Mouse (Mus musculus): ENCODE data around the gene Triap1. TPM values are rescaled to one million over a fixed set of nuclear protein-coding genes. Genes with fewer than 3 reads are reported as not detected.

The Triap1 gene
- polyA plus RNA-seq, 1 experiment from 2014 or later, result 60.0 TPM

DNA sequence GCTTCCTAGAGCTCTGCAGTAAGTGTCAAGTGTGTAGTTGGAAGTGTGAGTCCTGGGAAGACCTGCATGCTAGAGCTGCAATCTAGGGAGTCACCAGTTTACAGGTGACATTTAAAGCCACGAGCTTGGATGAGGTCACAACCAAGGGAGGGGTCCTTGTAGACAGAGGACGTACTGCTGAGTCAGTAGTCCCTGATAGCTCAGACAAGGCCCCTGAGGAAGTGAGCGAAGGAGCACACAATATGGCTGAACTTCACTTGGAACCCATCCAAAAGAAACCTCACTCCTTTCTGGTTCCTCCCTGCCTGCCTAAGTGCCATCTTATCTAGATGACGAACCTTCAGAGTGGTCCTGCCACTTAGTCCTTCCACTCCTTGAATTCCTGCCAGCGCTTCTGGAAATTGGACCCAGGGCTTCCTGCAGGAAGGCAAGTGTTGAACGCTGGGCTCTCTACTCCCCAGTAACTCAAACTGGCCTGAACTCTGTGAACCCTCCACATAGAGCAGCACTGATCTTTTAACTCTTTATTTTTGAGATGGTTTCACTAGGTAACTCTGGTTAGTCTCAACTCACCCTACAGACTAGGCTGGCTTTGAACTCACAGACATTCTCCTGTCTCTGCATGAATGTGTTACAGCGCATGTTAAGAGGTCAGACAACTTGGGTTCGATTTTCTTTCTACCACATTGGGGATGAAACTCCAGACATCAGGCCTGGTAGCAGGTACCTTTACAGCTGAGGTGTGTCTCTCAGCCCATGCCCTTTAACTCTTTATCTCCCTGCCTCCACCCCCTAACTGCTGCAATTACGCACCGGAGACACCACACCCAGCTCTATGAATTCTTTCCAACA is 28.0 kb upstream of the Triap1 start:
- H3K4me3 ChIP-seq (ENCODE audit: low read depth, low read length), result no peak overlapping the region
- no peaks in the 10 kb centered on the region for H3K36me3 ChIP-seq (ENCODE audit: control insufficient read depth, insufficient read depth, low read length)
- no peak overlapping the region for H3K9ac ChIP-seq (ENCODE audit: low read depth, low read length)
- H3K4me1 ChIP-seq (replicated peaks; ENCODE audit: control insufficient read depth, insufficient read depth, low read length), result peaks cover 9% of the 10 kb centered on the region; the same call in 1 of the 2 replicates
- H3K9me3 ChIP-seq (ENCODE audit: control insufficient read depth, low read length), result no peaks in the 10 kb centered on the region
- no peaks in the 10 kb centered on the region for H3K27me3 ChIP-seq (ENCODE audit: control insufficient read depth, insufficient read depth, low read length)
- H3K27ac ChIP-seq (ENCODE audit: low read depth, low read length), result no peak overlapping the region
- DNase-seq (ENCODE audit: low spot score) (no peak), ATAC-seq (ENCODE audit: low FRiP score) (no peak)
- H3K4me2 ChIP-seq (replicated peaks; ENCODE audit: low read depth, low read length), result no peak overlapping the region
- WGBS, result 78% methylated on average over 10 of the region's 10 CpGs

DNA sequence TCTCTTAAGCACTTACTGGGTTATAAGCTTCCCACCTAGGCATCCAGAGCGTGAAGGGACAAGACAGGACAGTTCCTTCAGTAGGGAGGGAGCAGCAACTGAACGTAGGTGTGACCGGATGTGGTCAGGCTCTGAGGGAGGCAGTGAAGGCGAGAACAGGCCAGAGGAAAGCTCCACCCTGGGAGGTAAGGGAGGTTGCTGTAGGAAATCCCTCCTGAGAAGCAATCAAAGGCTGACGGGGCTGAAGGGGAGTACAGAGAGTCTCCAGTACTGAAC is 27.4 kb upstream of the Triap1 start:
- ATAC-seq (ENCODE audit: low FRiP score), result no peak
- Histone ChIP-seq H3K4me2 (replicated peaks; ENCODE audit: low read depth, low read length) (no peak overlapping the region), H3K27me3 (ENCODE audit: control insufficient read depth, insufficient read depth, low read length) (no peaks in the 10 kb centered on the region), H3K4me1 (replicated peaks; ENCODE audit: control insufficient read depth, insufficient read depth, low read length) (peaks cover 9% of the 10 kb centered on the region; the same call in 1 of the 2 replicates), H3K36me3 (ENCODE audit: control insufficient read depth, insufficient read depth, low read length) (no peaks in the 10 kb centered on the region), H3K9ac (ENCODE audit: low read depth, low read length) (peak overlapping the region; percentile 4; the same call in 1 of the 2 replicates), H3K27ac (ENCODE audit: low read depth, low read length) (no peak overlapping the region), H3K4me3 (ENCODE audit: low read depth, low read length) (no peak overlapping the region), H3K9me3 (ENCODE audit: control insufficient read depth, low read length) (no peaks in the 10 kb centered on the region)
- no peak for DNase-seq (ENCODE audit: low spot score)
- WGBS, result 47% methylated on average over 5 of the region's 5 CpGs

DNA sequence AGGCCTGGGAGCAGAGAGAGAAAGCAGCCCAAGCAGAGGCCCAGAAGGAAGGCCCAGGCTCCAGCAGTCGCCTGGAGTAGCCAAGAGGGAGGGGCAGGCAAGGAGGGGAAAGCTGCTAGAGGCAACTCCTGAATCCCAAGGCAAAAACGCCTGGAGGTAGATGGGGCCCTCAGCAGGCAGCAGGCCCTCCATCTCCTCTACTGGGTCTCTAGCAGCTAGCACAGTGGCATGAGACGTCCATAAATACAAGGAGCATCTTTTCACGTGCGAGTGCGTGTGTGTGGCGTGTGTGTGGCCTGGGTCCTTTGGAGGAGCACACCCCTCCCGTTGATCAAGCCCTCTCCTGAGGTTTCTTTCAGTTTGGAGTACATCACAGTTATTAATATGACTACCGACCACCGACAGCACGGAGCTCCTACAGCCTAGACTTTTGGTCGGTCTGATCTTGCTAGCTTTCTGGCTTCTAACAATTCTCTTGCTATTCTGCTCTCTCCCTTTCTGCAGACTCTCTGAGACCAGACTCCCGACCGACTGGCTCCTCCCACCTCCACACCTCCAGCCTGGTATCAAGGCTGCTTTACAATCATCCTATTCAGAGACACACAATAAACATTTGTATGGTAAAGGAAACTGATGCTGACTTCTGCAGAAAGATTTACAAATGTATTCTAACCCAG is 23.9 kb upstream of the Triap1 start:
- 3% methylated on average over 14 of the region's 14 CpGs for WGBS
- no peak overlapping the region for H3K4me3 ChIP-seq (ENCODE audit: low read depth, low read length)
- peak; percentile 45; the same call in 1 of the 2 replicates for ATAC-seq (ENCODE audit: low FRiP score)

DNA sequence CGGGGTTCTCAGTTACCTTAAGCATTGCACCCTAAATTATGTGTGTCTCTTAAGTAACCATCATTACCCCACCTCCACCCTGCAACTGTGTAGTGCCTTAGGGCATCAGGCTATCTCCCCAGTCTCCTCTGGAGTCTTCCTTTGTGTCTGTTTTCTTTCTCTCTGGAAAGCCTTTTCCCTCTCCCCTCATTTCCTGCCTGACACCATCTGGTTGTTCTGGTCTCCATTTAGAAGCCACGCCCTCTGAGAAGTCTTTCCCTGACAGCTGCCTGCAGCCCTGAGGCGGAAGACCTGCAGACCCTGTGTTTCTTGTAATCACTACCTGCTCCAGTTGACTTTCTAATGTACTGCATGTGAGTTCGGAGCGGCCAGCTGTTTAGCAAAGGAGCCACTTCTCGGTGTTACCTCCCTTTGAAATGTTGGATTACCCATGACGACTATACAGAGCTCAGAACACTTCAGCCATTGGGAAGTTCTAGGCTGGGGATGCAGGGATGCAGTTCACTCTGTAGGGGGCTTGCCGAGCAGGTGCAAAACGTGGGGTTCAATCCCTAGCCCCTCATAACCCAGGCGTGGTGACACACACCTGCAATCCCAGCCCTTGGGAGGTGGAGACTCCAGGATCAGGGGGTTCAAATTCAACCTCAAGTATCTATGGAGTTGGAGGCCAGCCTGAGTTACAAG is 23.2 kb upstream of the Triap1 start:
- DNase-seq (ENCODE audit: low spot score), result peak; percentile 61
- Histone ChIP-seq H3K4me2 (replicated peaks; ENCODE audit: low read depth, low read length) (0 out of 2 replicates have a peak overlapping the region, but pooled peaks have one; percentile 6), H3K9me3 (ENCODE audit: control insufficient read depth, low read length) (no peaks in the 10 kb centered on the region), H3K36me3 (ENCODE audit: control insufficient read depth, insufficient read depth, low read length) (no peaks in the 10 kb centered on the region), H3K27ac (ENCODE audit: low read depth, low read length) (peak overlapping the region; percentile 88), H3K4me1 (replicated peaks; ENCODE audit: control insufficient read depth, insufficient read depth, low read length) (peaks cover 9% of the 10 kb centered on the region; the same call in 1 of the 2 replicates), H3K4me3 (ENCODE audit: low read depth, low read length) (no peak overlapping the region), H3K9ac (ENCODE audit: low read depth, low read length) (peak overlapping the region; percentile 55; the same call in 1 of the 2 replicates), H3K27me3 (ENCODE audit: control insufficient read depth, insufficient read depth, low read length) (no peaks in the 10 kb centered on the region)
- peak; percentile 71; the same call in 1 of the 2 replicates for ATAC-seq (ENCODE audit: low FRiP score)
- WGBS, result 4% methylated on average over 10 of the region's 10 CpGs

More for the DNA sequence above, 23.9 kb upstream of the Triap1 start:
- H3K4me2 ChIP-seq (replicated peaks; ENCODE audit: low read depth, low read length), result peak overlapping the region; percentile 6; the same call in 1 of the 2 replicates
- H3K36me3 ChIP-seq (ENCODE audit: control insufficient read depth, insufficient read depth, low read length), result no peaks in the 10 kb centered on the region
- H3K4me1 ChIP-seq (replicated peaks; ENCODE audit: control insufficient read depth, insufficient read depth, low read length), result peaks cover 9% of the 10 kb centered on the region; the same call in 1 of the 2 replicates
- H3K27ac ChIP-seq (ENCODE audit: low read depth, low read length), result peak overlapping the region; percentile 88
- peak; percentile 42 for DNase-seq (ENCODE audit: low spot score)
- H3K9ac ChIP-seq (ENCODE audit: low read depth, low read length), result peak overlapping the region; percentile 55; the same call in 1 of the 2 replicates
- no peaks in the 10 kb centered on the region for H3K9me3 ChIP-seq (ENCODE audit: control insufficient read depth, low read length)
- no peaks in the 10 kb centered on the region for H3K27me3 ChIP-seq (ENCODE audit: control insufficient read depth, insufficient read depth, low read length)

DNA sequence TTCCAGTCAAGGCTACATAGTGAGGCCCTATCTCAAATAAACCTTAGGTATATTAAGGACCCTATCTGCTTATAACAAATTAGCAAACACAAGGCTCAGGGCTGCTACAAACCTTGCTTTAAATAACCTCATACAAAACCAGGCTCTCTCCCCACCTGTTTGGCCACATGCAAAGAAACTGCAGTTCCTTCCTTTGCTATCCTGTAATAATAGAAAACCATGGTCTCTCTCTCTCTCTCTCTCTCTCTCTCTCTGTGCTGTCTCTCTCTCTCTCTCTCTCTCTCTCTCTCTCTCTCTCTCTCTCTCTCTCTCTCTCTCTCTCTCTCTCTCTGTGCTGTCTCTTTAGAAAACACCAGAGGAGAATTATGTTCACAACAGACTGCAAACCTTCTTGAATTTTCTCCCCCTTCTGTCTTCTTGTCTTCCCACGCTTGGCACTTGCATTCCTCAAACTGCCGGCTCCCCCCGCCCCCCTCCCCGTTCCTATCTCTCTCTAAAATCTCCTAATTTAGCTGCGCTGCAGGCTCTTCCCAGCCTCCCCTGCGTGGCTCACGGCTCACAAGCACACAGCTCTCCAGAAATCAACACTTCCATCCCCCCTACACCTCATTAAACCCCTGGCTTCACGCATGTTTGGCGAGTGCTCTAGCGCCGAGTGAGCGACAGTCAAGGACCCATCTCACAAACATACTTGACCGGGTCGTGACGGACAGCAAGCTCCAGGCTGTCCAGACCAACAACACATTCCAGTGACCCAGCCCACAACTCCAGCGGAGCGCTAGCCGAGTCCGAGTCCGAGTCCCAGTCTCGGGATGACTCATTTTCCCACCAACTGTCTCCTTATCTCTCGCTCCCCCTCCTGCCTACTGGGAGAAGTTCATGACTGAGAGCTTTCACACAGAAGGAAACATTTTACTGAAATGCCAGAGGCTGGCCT is 21.8 kb upstream of the Triap1 start:
- H3K36me3 ChIP-seq (ENCODE audit: control insufficient read depth, insufficient read depth, low read length), result no peaks in the 10 kb centered on the region
- peak overlapping the region; percentile 61 for H3K4me2 ChIP-seq (replicated peaks; ENCODE audit: low read depth, low read length)
- peak overlapping the region; percentile 19; the same call in 1 of the 2 replicates for H3K4me3 ChIP-seq (ENCODE audit: low read depth, low read length)
- no peaks in the 10 kb centered on the region for H3K9me3 ChIP-seq (ENCODE audit: control insufficient read depth, low read length)
- 0 out of 2 replicates have a peak overlapping the region, but pooled peaks have one; percentile 50 for H3K9ac ChIP-seq (ENCODE audit: low read depth, low read length)
- H3K4me1 ChIP-seq (replicated peaks; ENCODE audit: control insufficient read depth, insufficient read depth, low read length), result peaks cover 9% of the 10 kb centered on the region; the same call in 1 of the 2 replicates
- peak; percentile 72 for DNase-seq (ENCODE audit: low spot score)
- H3K27me3 ChIP-seq (ENCODE audit: control insufficient read depth, insufficient read depth, low read length), result no peaks in the 10 kb centered on the region
- H3K27ac ChIP-seq (ENCODE audit: low read depth, low read length), result peak overlapping the region; percentile 45; the same call in 1 of the 2 replicates
- under 1% methylated on average over 22 of the region's 22 CpGs for WGBS
- ATAC-seq (ENCODE audit: low FRiP score), result peak; percentile 54; the same call in 1 of the 2 replicates

DNA sequence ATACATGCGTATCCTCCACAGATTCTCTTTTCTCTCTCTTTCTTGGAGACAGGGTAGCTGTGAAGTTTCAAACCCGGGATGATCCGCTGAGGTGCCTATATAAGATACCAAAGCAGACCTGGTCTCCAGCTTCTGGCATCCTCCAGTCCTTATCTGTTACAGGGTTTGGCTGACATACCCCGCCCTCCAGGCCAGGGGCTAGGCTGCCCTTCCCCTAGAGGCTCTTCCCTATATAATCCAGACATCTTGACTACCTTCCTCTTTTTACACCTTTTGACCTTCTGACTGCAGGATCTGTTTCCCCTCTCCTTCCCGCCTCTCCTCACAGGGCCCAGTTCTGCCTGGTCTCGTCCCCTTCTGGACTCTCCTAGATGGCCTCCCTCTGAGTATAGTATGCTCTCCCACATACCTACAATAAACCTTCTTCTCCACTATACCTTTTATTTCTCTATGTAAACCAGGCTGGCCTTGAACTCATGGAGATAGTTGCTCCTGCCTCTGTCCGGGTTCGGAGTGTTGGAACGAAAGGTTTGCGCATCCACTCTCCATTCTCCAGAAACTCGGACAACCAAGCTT is 14.7 kb upstream of the Triap1 start:
- Histone ChIP-seq H3K27ac (ENCODE audit: low read depth, low read length) (peak overlapping the region; percentile 87), H3K9me3 (ENCODE audit: control insufficient read depth, low read length) (no peaks in the 10 kb centered on the region), H3K27me3 (ENCODE audit: control insufficient read depth, insufficient read depth, low read length) (no peaks in the 10 kb centered on the region), H3K4me2 (replicated peaks; ENCODE audit: low read depth, low read length) (peak overlapping the region; percentile 62), H3K9ac (ENCODE audit: low read depth, low read length) (peak overlapping the region; percentile 94), H3K4me3 (ENCODE audit: low read depth, low read length) (peak overlapping the region; percentile 86), H3K4me1 (replicated peaks; ENCODE audit: control insufficient read depth, insufficient read depth, low read length) (0 out of 2 replicates have a peak, but pooled peaks cover 6% of the 10 kb centered on the region), H3K36me3 (ENCODE audit: control insufficient read depth, insufficient read depth, low read length) (no peaks in the 10 kb centered on the region)
- peak; percentile 68; the same call in 1 of the 2 replicates for ATAC-seq (ENCODE audit: low FRiP score)
- no peak for DNase-seq (ENCODE audit: low spot score)
- 31% methylated on average over 11 of the region's 11 CpGs for WGBS

DNA sequence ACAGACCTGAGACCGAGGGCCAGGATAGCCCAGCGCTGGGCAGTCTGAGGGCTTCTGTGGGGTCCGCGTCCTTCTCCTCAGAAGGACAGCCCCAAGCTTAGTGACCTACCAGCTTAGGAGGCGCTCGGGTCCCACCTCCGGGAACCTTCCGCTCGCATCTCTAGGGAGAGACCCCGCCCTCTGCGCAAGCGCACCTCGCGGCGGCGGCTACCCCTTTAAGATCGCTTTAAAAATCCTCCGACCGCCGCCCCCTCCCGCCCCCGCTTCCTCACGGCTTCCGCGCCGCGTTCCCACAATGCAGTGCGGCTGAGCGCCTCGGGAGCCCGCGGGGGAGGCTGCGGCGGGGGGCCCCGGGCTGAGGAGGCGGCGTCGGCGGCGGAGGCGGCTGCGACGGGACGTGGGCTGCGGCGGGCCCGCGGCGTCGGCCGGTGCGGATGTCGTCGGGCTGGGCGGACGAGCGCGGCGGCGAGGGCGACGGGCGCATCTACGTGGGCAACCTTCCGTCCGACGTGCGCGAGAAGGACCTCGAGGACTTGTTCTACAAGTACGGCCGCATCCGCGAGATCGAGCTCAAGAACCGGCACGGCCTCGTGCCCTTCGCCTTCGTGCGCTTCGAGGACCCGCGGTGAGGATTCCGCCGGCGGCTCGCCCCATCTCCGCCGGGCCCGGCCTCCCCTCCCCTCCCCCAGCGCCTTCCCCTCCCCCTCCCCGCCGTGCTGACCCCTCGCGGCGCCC is 14.0 kb upstream of the Triap1 start, which contains the start of gene Srsf9:
Gene Srsf9, plus strand, starts transcription at position 303 of the 735 bp plus-strand sequence.
- H3K36me3 ChIP-seq (ENCODE audit: control insufficient read depth, insufficient read depth, low read length), result no peaks in the 10 kb centered on the region
- H3K4me1 ChIP-seq (replicated peaks; ENCODE audit: control insufficient read depth, insufficient read depth, low read length), result 0 out of 2 replicates have a peak, but pooled peaks cover 6% of the 10 kb centered on the region
- peak; percentile 92 for ATAC-seq (ENCODE audit: low FRiP score)
- peak within 1 kb of the TSS; percentile 87 for H3K27ac ChIP-seq (ENCODE audit: low read depth, low read length)
- H3K9me3 ChIP-seq (ENCODE audit: control insufficient read depth, low read length), result no peaks in the 10 kb centered on the region
- under 1% methylated on average over 63 of the region's 97 CpGs for WGBS
- DNase-seq (ENCODE audit: low spot score), result peak; percentile 97
- no peaks in the 10 kb centered on the region for H3K27me3 ChIP-seq (ENCODE audit: control insufficient read depth, insufficient read depth, low read length)
- H3K9ac ChIP-seq (ENCODE audit: low read depth, low read length), result peak within 1 kb of the TSS; percentile 94
- peak within 1 kb of the TSS; percentile 86 for H3K4me3 ChIP-seq (ENCODE audit: low read depth, low read length)
- H3K4me2 ChIP-seq (replicated peaks; ENCODE audit: low read depth, low read length), result peak within 1 kb of the TSS; percentile 62

All from hindbrain, embryonic 11.5 days (tissue).